Mouse (Mus musculus): ENCODE data around the gene Hoxc13.
A peak's percentile ranks its signal among the peaks of the same experiment; 100 is the strongest.

Hoxc13 gene

GRCm38 (mm10) chr15:102965003-102965891 is 44.3 kb downstream of the Hoxc13 start:
- DNase-seq: no peak

DNA sequence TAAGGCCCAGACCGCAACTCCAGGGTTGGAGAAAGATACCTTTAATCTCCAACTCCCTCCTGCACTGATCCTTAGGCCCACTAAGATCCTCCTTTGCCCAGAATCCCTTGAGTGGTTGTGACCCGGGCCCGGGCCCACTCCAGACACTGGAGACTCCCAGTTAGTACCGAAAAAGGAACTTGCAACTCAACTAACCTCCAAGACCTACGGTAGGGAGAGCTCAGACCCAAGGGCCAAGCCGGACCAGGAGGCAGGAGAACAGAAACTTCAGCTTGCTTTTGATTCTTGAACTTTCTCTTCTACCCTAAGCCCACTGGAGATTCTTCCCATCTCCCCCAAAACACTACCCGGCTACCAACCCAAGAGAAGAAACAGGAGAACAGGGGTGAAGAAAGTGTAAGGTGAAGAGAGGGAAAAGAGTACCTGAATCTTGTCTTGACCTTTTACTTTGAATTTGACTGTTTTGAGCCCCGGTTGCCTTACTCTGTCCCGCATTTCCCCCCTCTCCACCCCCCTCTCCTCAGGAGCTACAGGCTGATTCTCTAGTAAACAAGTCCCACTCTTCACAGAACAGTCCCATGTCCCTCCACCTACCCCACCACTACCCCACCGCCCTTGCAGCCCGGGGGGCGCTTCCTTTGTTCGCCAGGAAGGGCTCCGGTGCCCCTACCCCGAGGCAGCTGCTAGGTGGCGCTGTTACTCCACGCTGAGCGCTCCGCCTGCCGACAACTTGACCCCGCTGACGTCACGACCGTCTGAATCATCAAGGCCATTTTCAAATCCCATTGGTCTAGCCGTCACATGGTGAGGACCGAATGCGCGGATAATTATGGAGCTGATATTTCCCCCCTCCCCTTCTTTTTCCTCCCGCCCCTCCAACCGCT is 45.2 kb downstream of the Hoxc13 start:
- DNase-seq: peak; percentile 93

GRCm38 (mm10) chr15:102966776-102967311 is 45.9 kb downstream of the Hoxc13 start, which contains the start of gene Hoxc10:
Gene Hoxc10, plus strand, starts transcription at chr15:102966796.
- DNase-seq: no peak

- no peak for DNase-seq
Observed at GRCm38 (mm10) chr15:102967312-102967510, 46.3 kb downstream of the Hoxc13 start, which contains the start of gene Hoxc5. Gene Hoxc5, plus strand, starts transcription at chr15:102967443.

GRCm38 (mm10) chr15:102967511-102968397 is 46.9 kb downstream of the Hoxc13 start:
- no peak for DNase-seq

DNA sequence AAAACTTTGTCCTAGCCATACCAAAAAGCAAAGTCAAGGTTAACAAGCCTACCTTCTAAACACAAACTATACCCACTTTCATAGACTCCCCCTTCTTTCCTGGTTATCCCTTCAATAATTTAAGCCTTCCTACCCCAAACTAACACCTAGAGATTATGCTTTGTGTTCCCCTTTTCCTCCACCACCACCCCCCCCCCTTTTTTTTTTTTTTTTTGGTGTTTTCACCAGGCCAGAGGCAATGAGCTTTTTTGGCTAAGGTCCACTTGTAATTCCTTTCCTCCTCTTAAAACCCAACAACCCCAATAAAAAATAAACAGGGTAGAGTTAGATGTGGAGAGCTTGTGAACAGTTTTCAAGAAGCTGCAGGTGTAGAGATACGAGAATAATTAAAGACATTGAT is 48.4 kb downstream of the Hoxc13 start:
- no peak for DNase-seq

DNA sequence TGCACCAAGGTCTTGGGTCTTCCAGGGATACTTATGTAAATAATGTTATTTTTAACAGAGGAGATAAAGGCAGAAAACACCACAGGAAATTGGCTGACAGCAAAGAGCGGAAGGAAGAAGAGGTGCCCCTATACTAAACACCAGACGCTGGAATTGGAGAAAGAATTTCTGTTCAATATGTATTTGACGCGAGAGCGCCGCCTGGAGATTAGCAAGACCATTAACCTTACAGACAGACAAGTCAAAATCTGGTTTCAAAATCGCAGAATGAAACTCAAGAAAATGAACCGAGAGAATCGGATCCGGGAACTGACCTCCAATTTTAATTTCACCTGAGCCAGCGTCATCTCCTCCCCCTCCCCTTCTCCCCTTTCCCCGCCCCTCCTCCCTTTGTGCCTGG is 49.8 kb downstream of the Hoxc13 start:
- DNase-seq: no peak

- no peak for DNase-seq
Observed at GRCm38 (mm10) chr15:102972254-102972653, 51.4 kb downstream of the Hoxc13 start.

DNA sequence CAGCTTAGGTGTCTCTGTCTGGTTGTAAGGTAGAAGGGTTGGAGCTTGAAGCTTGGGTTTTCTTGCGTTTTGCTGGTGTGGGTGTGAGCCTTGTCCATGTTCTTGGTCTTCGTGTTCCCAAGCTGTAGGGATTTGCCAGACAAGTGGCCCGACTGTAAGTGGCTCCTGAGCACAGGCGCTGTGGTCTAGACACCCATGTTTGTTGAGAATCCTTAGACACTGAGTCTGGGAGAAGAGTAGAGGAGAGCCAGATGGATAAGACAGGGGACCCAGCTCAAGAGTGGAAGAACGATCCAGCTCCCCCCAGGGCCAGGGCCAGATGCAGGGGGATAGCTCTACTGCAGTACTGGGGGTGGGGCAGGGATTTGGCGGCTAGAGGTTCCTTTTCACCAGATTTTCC is 51.9 kb downstream of the Hoxc13 start:
- no peak for DNase-seq

- no peak for DNase-seq
Observed at GRCm38 (mm10) chr15:102975034-102975433, 54.1 kb downstream of the Hoxc13 start.

DNA sequence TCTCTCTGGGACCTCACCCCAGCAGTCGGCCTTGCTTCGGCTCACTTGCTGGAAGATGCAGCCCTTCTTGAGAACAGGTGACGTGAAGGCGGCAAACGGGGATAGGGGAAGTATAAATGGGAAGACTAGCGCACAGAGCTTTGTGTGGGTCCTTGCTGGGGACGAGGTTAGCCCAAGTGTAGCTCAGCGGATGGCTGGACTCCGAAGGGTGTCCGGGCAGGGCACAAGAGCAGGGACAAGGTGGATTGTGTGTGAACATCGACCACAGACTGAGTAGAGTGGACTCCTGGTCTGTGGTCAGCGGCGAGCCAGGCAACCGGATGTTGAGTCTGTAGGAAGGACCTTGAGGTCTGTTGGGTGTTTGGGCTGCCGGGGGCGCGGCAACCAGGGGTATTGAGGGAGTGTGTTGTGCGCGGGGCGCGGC is 54.8 kb downstream of the Hoxc13 start:
- peak; percentile 63 for DNase-seq

GRCm38 (mm10) chr15:102976171-102976570 is 55.3 kb downstream of the Hoxc13 start, which contains the start of gene Hoxc9:
Gene Hoxc9, plus strand, starts transcription at chr15:102976439.
- no peak for DNase-seq

- no peak for DNase-seq
Observed at GRCm38 (mm10) chr15:102976631-102977422, 55.9 kb downstream of the Hoxc13 start.

DNA sequence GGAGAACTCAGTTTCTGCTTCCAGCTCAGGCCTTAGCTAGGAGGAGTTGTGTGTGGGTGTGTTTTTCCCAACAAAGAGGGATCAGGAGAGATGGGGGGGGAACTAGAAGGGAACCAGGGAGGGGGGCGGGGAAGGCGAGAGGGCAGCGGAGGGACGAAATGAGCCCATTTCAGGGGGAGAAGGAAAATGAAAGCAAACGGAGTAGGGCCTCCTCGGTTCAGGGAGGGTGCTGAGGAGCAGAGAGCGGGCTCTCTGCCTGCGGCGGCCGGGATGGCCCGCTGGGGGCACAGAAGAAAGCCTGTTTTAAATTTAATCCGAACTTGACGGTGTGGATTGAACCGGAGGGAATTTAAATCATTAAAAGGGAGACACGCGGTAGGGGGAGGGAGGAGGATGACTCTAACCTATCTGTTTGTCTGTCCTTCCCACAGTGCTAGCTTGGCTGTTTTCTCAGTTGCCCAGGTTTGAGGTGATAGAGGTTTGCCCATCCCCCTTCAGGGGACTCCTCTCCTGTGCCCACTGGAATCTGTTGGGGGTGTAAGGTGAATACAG is 56.6 kb downstream of the Hoxc13 start:
- DNase-seq: no peak

Data from kidney, adult 11 months (tissue).